Mouse (Mus musculus) liver, postnatal 0 days (tissue): ENCODE measurements around the gene Marf1.

Source experiments
- CTCF ChIP-seq: sonication (generic); IDR thresholded peaks from 2 replicates; pipeline ENCODE4 v1.5.1; 2016; ENCODE audit warnings: antibody characterized with exemption, low read depth
- EP300 ChIP-seq: IDR thresholded peaks from 2 replicates; pipeline ENCODE4 v1.6.1; 2016; ENCODE audit warnings: antibody characterized with exemption, low read depth, mild to moderate bottlenecking

GRCm38 (mm10) chr16:14160941-14161340 is 2.2 kb downstream of the Marf1 start:
- TF ChIP-seq EP300, result no peak
- TF ChIP-seq CTCF, result no peak
